Mouse (Mus musculus) hindbrain, embryonic 12.5 days (tissue): Measurements from ENCODE around the gene Tnrc6c. TPM values are rescaled to one million over a fixed set of nuclear protein-coding genes. Genes with fewer than 3 reads are reported as not detected.

Experiments
- ATAC-seq: fragments of 200-750 bp; cut with Nextera tagmentation; 2 replicates; pipeline ENCODE4 v1.8.0; 2017; ENCODE audit warnings: moderate TSS enrichment; ENCODE audit not compliant: low FRiP score
- H3K27ac ChIP-seq: fragments of 300-500 bp; sonication (generic); 2 replicates; pipeline ENCODE4 v1.5.1; 2016; ENCODE audit warnings: mild to moderate bottlenecking
- H3K27me3 ChIP-seq: fragments of 300-500 bp; sonication (generic); 2 replicates; pipeline ENCODE4 v1.6.1; 2016; ENCODE audit warnings: mild to moderate bottlenecking
- H3K36me3 ChIP-seq: fragments of 300-500 bp; sonication (generic); 2 replicates; pipeline ENCODE4 v1.6.1; 2016; ENCODE audit warnings: mild to moderate bottlenecking
- H3K4me1 ChIP-seq: fragments of 300-500 bp; sonication (generic); 2 replicates; pipeline ENCODE4 v1.6.1; 2016
- H3K4me2 ChIP-seq: fragments of 300-500 bp; sonication (generic); replicated peaks from 2 replicates; pipeline ENCODE4 v1.6.1; 2016; ENCODE audit warnings: mild to moderate bottlenecking
- H3K4me3 ChIP-seq: fragments of 300-500 bp; sonication (generic); 2 replicates; pipeline ENCODE4 v1.5.1; 2016; ENCODE audit warnings: mild to moderate bottlenecking
- H3K9ac ChIP-seq: fragments of 300-500 bp; sonication (generic); 2 replicates; pipeline ENCODE4 v1.6.1; 2016; ENCODE audit warnings: mild to moderate bottlenecking, moderate library complexity
- H3K9me3 ChIP-seq: fragments of 300-500 bp; sonication (generic); replicated peaks from 2 replicates; pipeline ENCODE4 v1.6.1; 2016; ENCODE audit warnings: mild to moderate bottlenecking
- WGBS: fragments of 180-500 bp; shearing (Covaris S2); methylation state at CpG from one replicate; pipeline ENCODE4 v1.1.7; 2016; 5-methylcytosine and 5-hydroxymethylcytosine counted together
- polyA plus RNA-seq: library from polyadenylated mRNA; unstranded; fragments of >200 nt; fragmentation: Nextera tagmentation; extraction: Ambion mirVana; gene quantifications from 2 replicates; pipeline ENCODE4 v1.2.1, GENCODE M21; 2016

Gene Tnrc6c
- polyA plus RNA-seq, 1 experiment from 2014 or later, result 28.3 TPM

DNA sequence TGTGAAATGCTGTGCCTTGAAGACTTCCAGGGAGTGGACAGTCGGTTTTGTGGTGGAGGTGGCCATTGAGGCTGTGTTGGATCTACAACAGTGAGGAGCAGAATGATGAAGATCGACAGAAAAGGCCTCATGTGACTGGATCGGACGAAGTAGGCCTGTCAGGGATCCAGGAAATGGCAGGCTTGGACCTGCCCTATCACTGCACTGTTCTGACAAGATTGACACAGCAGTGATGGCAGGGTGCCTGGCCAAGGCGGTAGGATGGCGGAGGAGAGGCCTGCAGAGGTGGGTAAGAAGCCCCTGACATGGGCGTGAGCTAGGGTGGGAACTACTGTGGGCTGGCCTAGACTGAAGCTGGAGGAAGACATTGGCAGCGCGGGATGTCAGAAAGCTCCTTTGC, 110.2 kb downstream of the Tnrc6c start:
- WGBS, result 91% methylated on average over 9 of the region's 9 CpGs
- peaks cover 58% of the 10 kb centered on the region for H3K36me3 ChIP-seq
- no peak for ATAC-seq

DNA sequence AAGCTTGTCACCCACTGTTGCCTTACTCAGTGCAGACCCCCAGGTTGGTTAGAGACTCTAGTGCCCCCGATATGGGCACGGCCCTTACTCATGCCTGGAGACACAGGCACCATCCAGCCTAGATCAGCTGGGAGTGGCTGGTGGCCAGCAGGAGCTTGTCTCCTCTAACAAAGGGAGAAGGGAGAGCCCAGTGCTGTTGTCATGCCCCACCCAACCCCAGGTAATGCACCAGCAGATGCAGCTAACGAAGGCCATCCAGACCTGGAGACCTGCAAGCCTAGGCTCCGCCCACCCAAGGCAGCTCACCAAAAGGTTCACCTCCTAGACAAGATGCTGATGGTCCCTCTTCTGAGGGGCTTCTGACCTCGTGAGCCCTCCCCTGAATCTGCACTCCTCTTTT, 111.3 kb downstream of the Tnrc6c start:
- ATAC-seq, result no peak; the same call in 1 of the 2 replicates
- 87% methylated on average over 5 of the region's 5 CpGs for WGBS
- H3K4me1 ChIP-seq, result peaks cover 7% of the 10 kb centered on the region; the same call in 1 of the 2 replicates
- no peak overlapping the region for H3K4me2 ChIP-seq
- no peaks in the 10 kb centered on the region for H3K9me3 ChIP-seq
- H3K9ac ChIP-seq, result no peak overlapping the region
- H3K36me3 ChIP-seq, result peaks cover 47% of the 10 kb centered on the region
- H3K27me3 ChIP-seq, result no peaks in the 10 kb centered on the region
- no peak overlapping the region for H3K27ac ChIP-seq
- H3K4me3 ChIP-seq, result no peak overlapping the region

More for the DNA sequence above, 110.2 kb downstream of the Tnrc6c start:
- H3K9ac ChIP-seq, result no peak overlapping the region
- H3K4me1 ChIP-seq, result no peaks in the 10 kb centered on the region
- H3K4me3 ChIP-seq, result no peak overlapping the region
- no peaks in the 10 kb centered on the region for H3K9me3 ChIP-seq
- H3K27me3 ChIP-seq, result no peaks in the 10 kb centered on the region
- no peak overlapping the region for H3K27ac ChIP-seq
- no peak overlapping the region for H3K4me2 ChIP-seq

DNA sequence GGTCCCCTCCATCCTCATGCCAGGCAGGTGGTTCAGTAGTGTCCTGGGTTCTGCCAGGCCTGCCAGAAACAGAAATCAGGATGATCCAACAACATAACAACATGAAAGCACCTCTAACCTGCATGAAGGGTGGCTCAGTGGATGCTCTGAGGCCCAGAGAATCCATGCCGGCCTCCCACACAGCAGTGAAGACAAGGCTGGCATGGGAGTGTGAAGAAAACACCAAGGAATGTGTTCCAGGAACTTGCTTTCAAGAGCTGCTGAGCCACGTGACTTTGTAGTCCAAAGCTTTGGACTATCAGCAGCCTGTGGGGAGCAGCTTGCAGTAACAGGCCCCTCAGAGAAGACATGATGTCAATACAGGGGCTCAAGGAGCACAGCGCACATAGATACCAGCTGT, 112.2 kb downstream of the Tnrc6c start:
- Histone ChIP-seq H3K9me3 (no peaks in the 10 kb centered on the region), H3K9ac (no peak overlapping the region), H3K36me3 (peaks cover 41% of the 10 kb centered on the region), H3K27ac (no peak overlapping the region), H3K27me3 (no peaks in the 10 kb centered on the region), H3K4me3 (no peak overlapping the region), H3K4me2 (no peak overlapping the region), H3K4me1 (peaks cover 7% of the 10 kb centered on the region; the same call in 1 of the 2 replicates)
- no peak for ATAC-seq
- WGBS, result 85% methylated on average over 3 of the region's 3 CpGs

DNA sequence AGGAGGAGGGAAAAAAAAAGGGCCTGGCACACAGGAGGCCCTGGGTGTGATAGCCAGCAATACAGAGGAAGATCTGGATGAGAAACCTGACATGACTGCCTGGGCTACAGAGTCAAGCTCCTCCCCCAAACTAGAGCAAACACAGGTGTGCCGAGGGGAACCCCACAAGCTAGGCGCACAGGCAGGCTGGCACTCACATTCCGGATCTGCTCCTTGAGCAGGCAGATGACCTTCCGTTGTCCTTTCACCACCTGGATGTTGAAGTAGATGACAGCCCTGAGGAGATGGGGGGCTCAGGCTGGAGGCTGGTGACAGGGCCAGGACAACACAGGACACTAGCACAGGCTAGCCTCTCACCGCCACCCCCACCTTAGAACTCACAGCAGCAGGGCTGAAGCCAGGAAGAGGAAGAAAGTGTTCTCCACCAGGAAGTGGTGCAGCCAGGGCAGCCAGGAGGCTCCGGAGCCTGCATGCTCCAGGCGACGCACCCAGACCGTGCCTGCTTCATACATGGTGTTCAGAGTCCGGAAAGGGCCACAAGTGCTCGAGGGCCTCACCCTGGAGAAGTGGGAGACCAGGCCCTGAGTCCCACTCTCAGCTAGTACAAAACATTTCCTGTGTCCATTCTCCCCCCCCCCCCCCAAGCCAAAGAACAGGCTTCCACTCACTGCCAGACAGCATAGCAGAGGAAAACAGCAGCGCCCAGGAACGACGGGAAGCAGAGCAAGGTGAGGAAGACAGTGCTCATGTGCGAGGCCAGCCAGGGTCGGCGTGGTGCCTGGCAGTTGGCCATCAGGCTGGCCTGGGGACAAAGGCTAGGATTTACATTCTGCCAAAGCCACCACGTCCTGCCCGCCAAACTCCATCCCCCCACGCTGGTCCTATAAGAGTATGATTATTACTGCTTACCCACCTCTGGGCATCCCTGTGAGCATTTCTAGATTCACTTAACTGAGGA, 114.9 kb downstream of the Tnrc6c start:
- H3K9me3 ChIP-seq, result no peaks in the 10 kb centered on the region
- H3K4me1 ChIP-seq, result peaks cover 7% of the 10 kb centered on the region; the same call in 1 of the 2 replicates
- peaks cover 29% of the 10 kb centered on the region for H3K36me3 ChIP-seq
- no peak for ATAC-seq
- no peak overlapping the region for H3K4me3 ChIP-seq
- no peak overlapping the region for H3K9ac ChIP-seq
- no peaks in the 10 kb centered on the region for H3K27me3 ChIP-seq
- WGBS, result 86% methylated on average over 20 of the region's 20 CpGs
- no peak overlapping the region for H3K4me2 ChIP-seq
- H3K27ac ChIP-seq, result peak overlapping the region; percentile 62

DNA sequence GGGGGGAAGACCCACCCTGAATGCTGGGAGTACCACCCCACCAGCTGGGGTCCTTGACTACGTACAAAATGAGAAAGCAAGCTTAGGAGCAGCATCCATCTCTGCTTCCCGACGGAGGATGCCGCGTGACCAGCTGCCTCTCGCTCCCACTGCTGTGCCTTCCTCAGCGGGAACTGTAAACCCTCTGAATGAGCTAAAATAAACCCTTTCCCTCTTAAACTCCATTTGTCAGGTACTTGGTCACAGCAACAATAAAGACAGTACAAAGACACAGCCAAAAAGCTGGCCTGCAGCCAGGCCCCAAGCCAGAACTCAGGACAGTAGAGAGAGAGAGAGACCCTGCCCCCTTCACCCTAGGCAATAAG, 115.6 kb downstream of the Tnrc6c start:
- Histone ChIP-seq H3K4me3 (no peak overlapping the region), H3K9ac (no peak overlapping the region), H3K36me3 (peaks cover 22% of the 10 kb centered on the region), H3K27me3 (no peaks in the 10 kb centered on the region), H3K27ac (peak overlapping the region; percentile 62), H3K4me1 (peaks cover 7% of the 10 kb centered on the region; the same call in 1 of the 2 replicates), H3K9me3 (no peaks in the 10 kb centered on the region), H3K4me2 (no peak overlapping the region)
- ATAC-seq, result peak; percentile 24; the same call in 1 of the 2 replicates
- WGBS, result 70% methylated on average over 7 of the region's 7 CpGs

DNA sequence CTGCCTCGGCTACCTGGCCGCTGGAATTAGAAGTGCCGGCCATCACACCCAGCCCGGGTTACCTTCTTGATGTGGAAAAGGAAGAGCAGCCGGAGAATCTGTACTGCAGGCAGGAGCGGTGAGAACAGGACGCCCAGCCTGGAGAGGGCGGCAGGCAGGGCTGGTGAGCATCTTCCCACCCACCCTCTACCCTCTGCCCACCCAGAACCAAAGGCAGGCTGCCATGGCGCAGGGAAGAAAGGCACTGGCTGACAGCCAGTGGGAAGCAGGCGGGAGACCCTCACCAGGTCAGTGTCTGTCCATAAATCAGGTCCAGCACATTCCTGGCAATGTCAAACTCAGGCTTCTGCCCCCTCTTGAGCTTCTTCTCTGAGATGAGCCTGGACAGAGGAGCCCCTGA, 116.3 kb downstream of the Tnrc6c start:
- 92% methylated on average over 10 of the region's 10 CpGs for WGBS
- Histone ChIP-seq H3K27ac (no peak overlapping the region), H3K9me3 (no peaks in the 10 kb centered on the region), H3K27me3 (no peaks in the 10 kb centered on the region), H3K9ac (no peak overlapping the region), H3K4me2 (no peak overlapping the region), H3K4me1 (peaks cover 7% of the 10 kb centered on the region; the same call in 1 of the 2 replicates), H3K4me3 (no peak overlapping the region), H3K36me3 (peaks cover 15% of the 10 kb centered on the region)
- ATAC-seq, result no peak

DNA sequence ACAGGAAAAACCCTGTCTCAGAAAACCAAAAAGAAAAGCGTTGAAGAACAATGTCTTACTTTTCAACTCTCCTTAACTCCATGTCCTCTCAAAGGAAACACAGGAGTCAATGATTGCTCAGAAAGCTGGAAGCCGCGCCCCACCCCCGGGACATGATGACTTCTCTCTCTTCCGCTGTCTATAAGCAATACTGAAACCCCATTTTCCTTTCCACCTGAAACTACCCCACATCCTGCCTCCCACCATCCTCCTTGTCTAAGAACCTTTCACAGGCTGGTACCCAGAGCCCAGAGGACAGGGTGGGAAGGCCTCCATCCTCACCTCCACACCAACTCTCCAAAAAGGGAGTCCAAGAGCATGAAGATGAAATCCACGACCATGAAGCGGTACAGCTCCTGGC, 118.3 kb downstream of the Tnrc6c start:
- Histone ChIP-seq H3K27ac (no peak overlapping the region), H3K27me3 (no peaks in the 10 kb centered on the region), H3K4me1 (peaks cover 7% of the 10 kb centered on the region; the same call in 1 of the 2 replicates), H3K9ac (no peak overlapping the region), H3K4me2 (no peak overlapping the region), H3K9me3 (no peaks in the 10 kb centered on the region), H3K36me3 (peaks cover 3% of the 10 kb centered on the region; the same call in 1 of the 2 replicates), H3K4me3 (no peak overlapping the region)
- no peak for ATAC-seq
- WGBS, result 94% methylated on average over 7 of the region's 7 CpGs

DNA sequence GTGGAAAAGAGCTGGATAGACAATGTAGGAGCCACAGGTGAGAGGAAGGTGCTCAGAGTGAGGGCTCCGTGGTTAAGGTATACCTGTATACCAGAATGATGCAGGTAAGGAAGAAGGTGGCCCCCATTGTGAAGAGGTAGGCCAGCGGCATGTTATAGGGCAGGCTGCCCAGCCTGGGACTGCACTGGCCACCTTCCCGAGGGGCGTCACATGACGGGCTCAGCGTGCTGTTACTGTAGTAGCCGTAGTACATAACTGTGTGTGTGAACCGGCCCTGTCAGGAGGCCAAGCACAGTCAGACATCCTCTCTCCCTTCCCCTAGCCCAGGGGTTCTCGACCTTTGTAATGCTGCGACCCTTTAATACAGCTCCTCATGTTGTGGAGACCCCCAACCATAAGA, 120.8 kb downstream of the Tnrc6c start:
- no peak overlapping the region for H3K4me2 ChIP-seq

DNA sequence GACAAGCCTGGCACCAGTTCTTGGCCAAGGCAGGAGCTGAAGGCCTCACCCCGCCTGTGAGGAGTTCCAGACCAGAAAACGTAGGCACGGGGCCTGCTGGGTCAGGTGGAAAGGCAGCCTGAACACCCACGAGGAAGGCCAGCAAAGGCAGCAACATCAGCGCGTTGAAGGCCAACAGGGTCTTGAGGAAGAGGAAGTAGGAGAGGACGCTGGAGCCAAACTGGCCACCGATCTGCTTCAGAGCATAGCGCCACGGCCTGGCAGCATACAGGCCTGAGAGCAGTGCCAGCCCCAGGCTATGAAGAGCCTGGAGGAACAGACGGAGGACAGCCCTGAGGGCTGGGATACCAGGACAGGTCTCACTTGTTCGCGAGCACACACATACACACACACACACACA, 121.5 kb downstream of the Tnrc6c start:
- Histone ChIP-seq H3K27ac (no peak overlapping the region), H3K4me1 (peaks cover 23% of the 10 kb centered on the region), H3K9ac (no peak overlapping the region), H3K4me2 (no peak overlapping the region), H3K9me3 (no peaks in the 10 kb centered on the region), H3K36me3 (peaks cover 3% of the 10 kb centered on the region; the same call in 1 of the 2 replicates), H3K27me3 (peaks cover 8% of the 10 kb centered on the region), H3K4me3 (no peak overlapping the region)
- no peak for ATAC-seq
- WGBS, result 96% methylated on average over 13 of the region's 13 CpGs

More for the DNA sequence above, 120.8 kb downstream of the Tnrc6c start:
- WGBS, result 94% methylated on average over 10 of the region's 10 CpGs
- Histone ChIP-seq H3K27ac (no peak overlapping the region), H3K27me3 (peaks cover 2% of the 10 kb centered on the region), H3K9ac (no peak overlapping the region), H3K36me3 (peaks cover 3% of the 10 kb centered on the region; the same call in 1 of the 2 replicates), H3K9me3 (no peaks in the 10 kb centered on the region), H3K4me3 (no peak overlapping the region), H3K4me1 (peaks cover 18% of the 10 kb centered on the region)
- no peak for ATAC-seq

DNA sequence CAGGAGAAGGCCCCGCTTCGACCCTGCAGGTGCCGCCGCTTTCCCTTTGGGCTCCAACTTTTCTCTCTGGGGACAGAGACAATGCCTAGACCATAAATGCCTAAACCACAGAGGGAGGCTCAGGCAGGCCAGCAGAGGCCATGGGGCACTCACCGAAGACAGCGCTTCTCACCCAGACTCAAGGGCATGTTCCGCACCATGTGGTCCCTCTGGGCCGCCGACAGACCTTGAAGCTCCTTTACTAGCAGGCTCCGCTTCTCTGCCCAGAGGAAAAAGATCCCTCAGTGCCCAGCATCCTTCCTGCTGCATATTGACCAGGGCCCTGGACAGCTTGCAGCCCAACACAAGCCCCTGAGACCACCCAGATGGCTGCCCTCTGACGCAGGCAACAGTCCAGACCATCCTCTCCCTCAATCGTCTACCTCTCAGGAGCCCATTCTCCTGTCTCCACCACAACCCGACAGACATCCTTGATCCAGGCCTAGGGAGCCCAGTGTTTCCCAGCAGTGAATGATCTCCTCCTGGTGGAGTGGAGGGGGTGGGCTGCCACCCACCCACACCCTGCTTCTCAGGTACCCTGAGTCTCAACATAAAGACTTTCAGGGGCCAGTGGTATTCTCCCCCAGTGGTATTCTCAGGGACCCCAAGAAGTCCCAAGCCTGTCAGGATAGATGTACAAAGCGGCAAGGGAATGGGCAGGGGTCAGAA, 122.2 kb downstream of the Tnrc6c start:
- WGBS, result 92% methylated on average over 14 of the region's 14 CpGs

DNA sequence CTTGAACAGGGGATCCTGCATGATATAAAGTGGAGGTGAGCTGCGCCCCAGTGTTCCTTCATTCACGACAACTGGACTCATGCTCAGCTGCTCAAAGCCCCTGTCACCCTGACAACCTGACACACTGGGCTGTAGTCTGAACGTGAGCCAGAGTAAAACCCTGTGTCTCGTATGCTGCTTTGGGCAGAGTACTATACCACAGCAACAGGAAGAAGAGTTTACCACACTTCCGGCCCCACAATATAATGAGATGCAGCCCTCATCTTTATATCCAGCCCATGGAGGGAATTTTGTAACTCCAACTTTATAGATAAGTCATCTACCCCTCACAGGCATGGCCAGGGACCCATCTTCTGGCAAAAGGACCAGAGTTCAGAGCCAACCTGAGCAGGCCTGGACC, 123.0 kb downstream of the Tnrc6c start:
- 92% methylated on average over 5 of the region's 5 CpGs for WGBS
- H3K27ac ChIP-seq, result no peak overlapping the region
- H3K4me3 ChIP-seq, result no peak overlapping the region

More for the DNA sequence above, 122.2 kb downstream of the Tnrc6c start:
- peaks cover 2% of the 10 kb centered on the region; the same call in 1 of the 2 replicates for H3K36me3 ChIP-seq
- H3K27ac ChIP-seq, result no peak overlapping the region
- H3K9me3 ChIP-seq, result no peaks in the 10 kb centered on the region
- H3K9ac ChIP-seq, result no peak overlapping the region
- peaks cover 30% of the 10 kb centered on the region for H3K4me1 ChIP-seq
- peaks cover 15% of the 10 kb centered on the region for H3K27me3 ChIP-seq
- no peak overlapping the region for H3K4me2 ChIP-seq
- H3K4me3 ChIP-seq, result no peak overlapping the region
- no peak for ATAC-seq

DNA sequence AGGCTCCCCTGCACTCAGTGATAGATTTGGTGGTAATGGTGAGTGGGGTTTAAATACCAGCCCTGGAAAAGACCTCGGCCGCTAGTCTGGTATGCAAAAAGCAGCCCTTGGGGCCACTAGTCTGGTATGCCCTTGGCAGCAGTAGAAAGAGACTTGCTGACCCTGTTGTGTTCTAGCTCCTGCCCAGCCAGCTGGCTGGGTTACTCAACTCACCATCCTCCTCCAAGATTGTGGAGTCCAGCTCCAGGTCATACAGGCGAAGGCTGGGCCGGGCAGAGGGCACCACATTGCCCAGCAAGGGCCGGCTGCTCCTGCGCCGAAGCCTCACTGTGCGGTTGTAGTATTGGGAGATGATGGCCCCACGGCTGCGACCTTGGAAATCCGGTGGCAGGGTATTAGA, 123.9 kb downstream of the Tnrc6c start:
- no peak for ATAC-seq
- H3K9ac ChIP-seq, result no peak overlapping the region
- no peaks in the 10 kb centered on the region for H3K36me3 ChIP-seq
- H3K27me3 ChIP-seq, result peaks cover 33% of the 10 kb centered on the region
- no peak overlapping the region for H3K27ac ChIP-seq
- no peak overlapping the region for H3K4me2 ChIP-seq
- 96% methylated on average over 11 of the region's 11 CpGs for WGBS
- no peaks in the 10 kb centered on the region for H3K9me3 ChIP-seq
- H3K4me1 ChIP-seq, result peaks cover 45% of the 10 kb centered on the region
- H3K4me3 ChIP-seq, result no peak overlapping the region

More for the DNA sequence above, 123.0 kb downstream of the Tnrc6c start:
- H3K27me3 ChIP-seq, result peaks cover 24% of the 10 kb centered on the region
- no peaks in the 10 kb centered on the region for H3K36me3 ChIP-seq
- no peaks in the 10 kb centered on the region for H3K9me3 ChIP-seq
- H3K4me2 ChIP-seq, result no peak overlapping the region
- ATAC-seq, result no peak
- H3K9ac ChIP-seq, result no peak overlapping the region
- H3K4me1 ChIP-seq, result peaks cover 38% of the 10 kb centered on the region
